Mouse (Mus musculus): ENCODE results near the gene Gm5134. TPM values are rescaled to one million over a fixed set of nuclear protein-coding genes. Genes with fewer than 3 reads are reported as not detected.

The Gm5134 gene
- total and polyA plus RNA-seq, 3 experiments = 0.40 to 1.6 (median 1.0) TPM

- H3K9ac ChIP-seq (ENCODE audit: insufficient read depth, low read depth) = no peak overlapping the region
- no peak for DNase-seq (ENCODE audit: extremely low read depth)
- H3K4me1 ChIP-seq (ENCODE audit: control insufficient read depth in 1 of 2, insufficient read depth in 2 of 2) = no peaks in the 10 kb centered on the region
- no peaks in the 10 kb centered on the region for H3K9me3 ChIP-seq (replicated peaks; ENCODE audit: low read length)
- H3K79me2 ChIP-seq (replicated peaks; ENCODE audit: control insufficient read depth, extremely low read depth, insufficient read depth, poor library complexity, severe bottlenecking) = no peaks in the 10 kb centered on the region
- no peaks in the 10 kb centered on the region for H3K27me3 ChIP-seq (replicated peaks)
- dilution Hi-C loops (cut with MboI; ENCODE audit: extremely low pct_ligation_motif_present, extremely low pct_unique_long_range_greater_than_20kb, low sequenced_read_pairs) (no loop called here), in situ Hi-C loops (cut with MboI; ENCODE audit: low pct_ligation_motif_present, low pct_unique_long_range_greater_than_20kb, low sequenced_read_pairs) (no loop called here)
- no peak overlapping the region for H3K27ac ChIP-seq (ENCODE audit: insufficient read depth, low read depth)
- TF ChIP-seq POLR2AphosphoS2 (IDR thresholded peaks at IDR 0.05; ENCODE audit: low read depth, low read length) = no peak
- no peak overlapping the region for H3K4me2 ChIP-seq (ENCODE audit: insufficient read depth, low read depth, poor library complexity, severe bottlenecking)
- H3K4me3 ChIP-seq (replicated peaks in 1 of 3; ENCODE audit: low read depth in 2 of 3, low read length in 2 of 3, poor library complexity in 1 of 3) = no peak overlapping the region
- H3K36me3 ChIP-seq (replicated peaks in 1 of 2; ENCODE audit: control insufficient read depth in 1 of 2, insufficient read depth in 1 of 2, low read length in 1 of 2) = peaks cover 12 to 16% of the 10 kb centered on the region in 2 experiments
Measured at GRCm38 (mm10) chr10:76047182-76047869, 93.0 kb downstream of the Gm5134 start.

- H3K36me3 ChIP-seq (replicated peaks in 1 of 2; ENCODE audit: control insufficient read depth in 1 of 2, insufficient read depth in 1 of 2, low read length in 1 of 2) = peaks cover 4 to 6% of the 10 kb centered on the region in 2 experiments
- no peaks in the 10 kb centered on the region for H3K79me2 ChIP-seq (replicated peaks; ENCODE audit: control insufficient read depth, extremely low read depth, insufficient read depth, poor library complexity, severe bottlenecking)
- H3K4me1 ChIP-seq (ENCODE audit: control insufficient read depth in 1 of 2, insufficient read depth in 2 of 2) = no peaks in the 10 kb centered on the region
- in situ Hi-C loops (cut with MboI; ENCODE audit: low pct_ligation_motif_present, low pct_unique_long_range_greater_than_20kb, low sequenced_read_pairs) = no loop called here
- H3K9me3 ChIP-seq (replicated peaks; ENCODE audit: low read length) = no peaks in the 10 kb centered on the region
- H3K4me3 ChIP-seq (replicated peaks in 1 of 3; ENCODE audit: low read depth in 2 of 3, low read length in 2 of 3, poor library complexity in 1 of 3) = no peak overlapping the region
- H3K27ac ChIP-seq (ENCODE audit: insufficient read depth, low read depth) = no peak overlapping the region
- H3K4me2 ChIP-seq (ENCODE audit: insufficient read depth, low read depth, poor library complexity, severe bottlenecking) = no peak overlapping the region
- TF ChIP-seq TBP (conservative IDR thresholded peaks at IDR 0.05; ENCODE audit: low read depth, low read length) (no peak), KAT2A (IDR thresholded peaks at IDR 0.05; ENCODE audit: insufficient replicate concordance, low read length) (no peak), NRF1 (IDR thresholded peaks at IDR 0.05; ENCODE audit: low read depth, low read length) (no peak), RAD21 (IDR thresholded peaks at IDR 0.05; ENCODE audit: low read depth, low read length) (no peak), ETS1 (conservative IDR thresholded peaks at IDR 0.05; ENCODE audit: low read depth, low read length) (no peak), E2F4 (IDR thresholded peaks at IDR 0.05; ENCODE audit: insufficient replicate concordance, low read depth, low read length) (no peak), UBTF (IDR thresholded peaks at IDR 0.05; ENCODE audit: low read depth, low read length) (no peak), CHD2 (IDR thresholded peaks at IDR 0.05; ENCODE audit: low read length) (no peak), IRF4 (IDR thresholded peaks at IDR 0.05; ENCODE audit: low read depth, low read length) (no peak), ELF1 (IDR thresholded peaks at IDR 0.05; ENCODE audit: low read depth, low read length) (no peak), MAFK (IDR thresholded peaks at IDR 0.05; ENCODE audit: insufficient replicate concordance, low read length) (no peak), TCF12 (IDR thresholded peaks at IDR 0.05; ENCODE audit: low read depth, low read length) (no peak), JUN (IDR thresholded peaks at IDR 0.05; ENCODE audit: insufficient read depth, low read depth, low read length) (no peak), GABPA (IDR thresholded peaks at IDR 0.05; ENCODE audit: insufficient replicate concordance, low read depth, low read length) (no peak), SIN3A (IDR thresholded peaks at IDR 0.05; ENCODE audit: low read length) (no peak), CTCF (conservative IDR thresholded peaks at IDR 0.05 in 1 of 2, IDR thresholded peaks at IDR 0.05 in 1 of 2; ENCODE audit: low read depth in 2 of 2, low read length in 2 of 2) (no peak), MAZ (IDR thresholded peaks at IDR 0.05; ENCODE audit: low read depth, low read length) (no peak), ZNF384 (IDR thresholded peaks at IDR 0.05; ENCODE audit: low read depth, low read length) (no peak), USF1 (IDR thresholded peaks at IDR 0.05; ENCODE audit: low read depth, low read length) (no peak), HCFC1 (IDR thresholded peaks at IDR 0.05; ENCODE audit: low read depth, low read length) (no peak)
- H3K27me3 ChIP-seq (replicated peaks) = no peaks in the 10 kb centered on the region
- dilution Hi-C loops (cut with MboI; ENCODE audit: extremely low pct_ligation_motif_present, extremely low pct_unique_long_range_greater_than_20kb, low sequenced_read_pairs) = no loop called here
- DNase-seq (ENCODE audit: extremely low read depth) = no peak
- H3K9ac ChIP-seq (ENCODE audit: insufficient read depth, low read depth) = no peak overlapping the region
Measured at GRCm38 (mm10) chr10:76048967-76049366, 94.7 kb downstream of the Gm5134 start.

Measured in CH12.LX (cell line).